Mouse (Mus musculus): Measurements from ENCODE around the gene Nuak2. TPM values are rescaled to one million over a fixed set of nuclear protein-coding genes. Genes with fewer than 3 reads are reported as not detected.

The Nuak2 gene
- polyA plus RNA-seq, 1 experiment from 2014 or later, result 4.7 TPM

- Histone ChIP-seq H3K4me1 (replicated peaks) (peaks cover 11% of the 10 kb centered on the region), H3K36me3 (no peaks in the 10 kb centered on the region), H3K27me3 (replicated peaks) (peaks cover 31% of the 10 kb centered on the region), H3K4me3 (replicated peaks) (no peak overlapping the region), H3K27ac (no peak overlapping the region), H3K4me2 (replicated peaks) (no peak overlapping the region), H3K9me3 (no peaks in the 10 kb centered on the region), H3K9ac (no peak overlapping the region)
- 90% methylated on average over 9 of the region's 9 CpGs for WGBS
- ATAC-seq, result no peak
Measured at GRCm38 (mm10) chr1:132302341-132302866, 13.5 kb upstream of the Nuak2 start.

GRCm38 (mm10) chr1:132304618-132305214 lies 11.2 kb upstream of the Nuak2 start:
- no peaks in the 10 kb centered on the region for H3K4me1 ChIP-seq (replicated peaks)

DNA sequence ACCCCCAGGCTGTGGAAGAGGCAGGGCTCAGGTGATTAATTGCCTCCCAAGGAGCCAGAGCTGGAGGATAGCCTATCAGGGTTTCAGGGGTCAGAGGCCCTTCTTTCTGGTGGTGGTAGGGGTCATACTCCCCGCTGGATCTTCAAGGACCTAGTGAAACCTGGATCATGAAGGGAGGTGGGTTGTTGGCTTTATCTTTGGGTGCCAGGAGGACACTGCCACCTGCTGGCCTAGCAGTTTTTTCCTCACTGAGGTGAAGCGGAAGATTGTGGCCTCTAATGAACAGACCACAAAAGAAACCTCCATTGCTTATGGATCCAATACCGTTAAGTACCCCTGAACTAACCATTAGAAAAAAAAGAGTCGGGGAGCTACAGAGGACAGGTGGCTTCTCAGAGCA lies 9.8 kb upstream of the Nuak2 start:
- 48% methylated on average over 4 of the region's 4 CpGs for WGBS
- Histone ChIP-seq H3K27ac (no peak overlapping the region), H3K36me3 (no peaks in the 10 kb centered on the region), H3K4me2 (replicated peaks) (no peak overlapping the region), H3K9ac (no peak overlapping the region), H3K27me3 (replicated peaks) (no peaks in the 10 kb centered on the region; the same call in 1 of the 2 replicates), H3K4me3 (replicated peaks) (no peak overlapping the region), H3K4me1 (replicated peaks) (no peaks in the 10 kb centered on the region), H3K9me3 (no peaks in the 10 kb centered on the region)
- ATAC-seq, result no peak

More at GRCm38 (mm10) chr1:132304618-132305214, 11.2 kb upstream of the Nuak2 start:
- 30% methylated on average over 9 of the region's 9 CpGs for WGBS
- Histone ChIP-seq H3K27me3 (replicated peaks) (peaks cover 8% of the 10 kb centered on the region), H3K4me3 (replicated peaks) (no peak overlapping the region), H3K4me2 (replicated peaks) (no peak overlapping the region), H3K9ac (no peak overlapping the region), H3K27ac (no peak overlapping the region), H3K36me3 (no peaks in the 10 kb centered on the region), H3K9me3 (no peaks in the 10 kb centered on the region)
- no peak for ATAC-seq

DNA sequence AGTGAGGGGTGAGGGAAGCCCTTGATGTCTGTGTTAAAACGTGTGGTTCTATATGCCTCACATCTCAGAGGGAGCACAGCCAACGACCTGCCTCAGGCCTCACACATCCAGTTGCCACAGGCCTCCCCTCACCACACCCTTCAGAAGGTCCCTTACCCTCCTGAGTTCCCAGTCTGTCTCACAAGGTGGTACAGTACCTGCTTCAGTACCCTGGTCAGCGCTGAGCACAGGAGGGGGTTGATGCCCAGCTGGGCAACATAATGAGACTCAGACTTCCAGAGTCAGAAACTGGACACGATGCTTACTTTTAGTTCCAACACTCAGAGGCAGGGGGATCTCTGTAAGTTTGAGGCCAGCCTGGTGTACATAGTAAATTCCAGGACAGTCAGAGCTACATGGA lies 9.1 kb upstream of the Nuak2 start:
- no peaks in the 10 kb centered on the region for H3K9me3 ChIP-seq
- H3K4me3 ChIP-seq (replicated peaks), result no peak overlapping the region
- no peak overlapping the region for H3K27ac ChIP-seq
- H3K36me3 ChIP-seq, result no peaks in the 10 kb centered on the region
- no peaks in the 10 kb centered on the region for H3K4me1 ChIP-seq (replicated peaks)
- no peaks in the 10 kb centered on the region; the same call in 1 of the 2 replicates for H3K27me3 ChIP-seq (replicated peaks)
- ATAC-seq, result no peak
- 18% methylated on average over 4 of the region's 4 CpGs for WGBS
- H3K4me2 ChIP-seq (replicated peaks), result no peak overlapping the region
- H3K9ac ChIP-seq, result no peak overlapping the region

- Histone ChIP-seq H3K4me2 (replicated peaks) (no peak overlapping the region), H3K4me1 (replicated peaks) (no peaks in the 10 kb centered on the region), H3K27ac (no peak overlapping the region), H3K9me3 (no peaks in the 10 kb centered on the region), H3K27me3 (replicated peaks) (no peaks in the 10 kb centered on the region), H3K36me3 (no peaks in the 10 kb centered on the region), H3K4me3 (replicated peaks) (no peak overlapping the region), H3K9ac (no peak overlapping the region)
- 84% methylated on average over 6 of the region's 6 CpGs for WGBS
- ATAC-seq, result no peak
Measured at GRCm38 (mm10) chr1:132307962-132308361, 8.0 kb upstream of the Nuak2 start.

DNA sequence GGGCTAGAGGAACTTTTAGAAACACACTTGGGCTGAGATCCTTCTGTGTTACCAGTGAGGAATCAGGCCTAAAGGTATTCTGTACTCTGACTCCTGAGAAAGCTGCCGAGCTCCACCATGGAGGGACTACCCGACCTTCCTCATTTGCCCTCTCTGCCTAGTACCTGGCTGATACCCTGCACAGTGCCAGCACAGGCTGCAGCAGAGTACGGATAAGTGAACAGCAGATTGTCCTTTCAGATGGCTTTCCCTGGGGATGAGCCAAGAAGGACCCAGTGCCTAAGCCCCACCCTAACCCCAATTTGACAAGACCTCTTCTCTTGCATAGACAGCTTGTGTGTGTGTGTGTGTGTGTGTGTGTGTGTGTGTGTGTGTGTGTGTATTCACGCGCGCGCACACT lies 7.3 kb upstream of the Nuak2 start:
- ATAC-seq, result no peak
- Histone ChIP-seq H3K27ac (no peak overlapping the region), H3K4me2 (replicated peaks) (no peak overlapping the region), H3K9me3 (no peaks in the 10 kb centered on the region), H3K9ac (no peak overlapping the region), H3K4me3 (replicated peaks) (no peak overlapping the region), H3K4me1 (replicated peaks) (no peaks in the 10 kb centered on the region), H3K27me3 (replicated peaks) (no peaks in the 10 kb centered on the region), H3K36me3 (no peaks in the 10 kb centered on the region)
- 76% methylated on average over 7 of the region's 7 CpGs for WGBS

DNA sequence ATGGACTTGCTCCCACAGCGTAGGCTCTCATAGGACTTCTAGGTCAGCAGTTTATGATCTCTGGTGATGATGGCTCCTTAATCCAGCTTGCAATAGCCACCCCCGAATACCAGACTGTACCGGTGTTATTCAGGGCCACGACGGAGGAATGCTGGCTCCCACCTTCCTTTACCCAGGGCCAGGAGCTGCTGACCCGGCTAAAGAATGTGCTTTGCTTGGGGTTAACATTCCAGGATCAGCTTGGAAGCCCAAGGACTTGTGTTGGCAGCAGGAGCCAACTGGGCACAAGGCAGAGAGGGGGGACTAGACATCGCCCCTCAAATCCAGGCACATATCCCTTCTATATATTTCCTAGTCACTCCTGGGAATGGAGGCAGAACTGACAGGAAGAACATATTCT lies 5.2 kb upstream of the Nuak2 start:
- H3K4me1 ChIP-seq (replicated peaks), result 0 out of 2 replicates have a peak, but pooled peaks cover 4% of the 10 kb centered on the region
- no peak overlapping the region for H3K4me2 ChIP-seq (replicated peaks)
- WGBS, result 49% methylated on average over 7 of the region's 7 CpGs
- H3K9me3 ChIP-seq, result no peaks in the 10 kb centered on the region
- H3K9ac ChIP-seq, result no peak overlapping the region
- H3K4me3 ChIP-seq (replicated peaks), result no peak overlapping the region
- ATAC-seq, result no peak
- H3K27ac ChIP-seq, result no peak overlapping the region
- H3K36me3 ChIP-seq, result no peaks in the 10 kb centered on the region
- 0 out of 2 replicates have a peak, but pooled peaks cover 3% of the 10 kb centered on the region for H3K27me3 ChIP-seq (replicated peaks)

- no peaks in the 10 kb centered on the region for H3K36me3 ChIP-seq
- no peak overlapping the region for H3K4me2 ChIP-seq (replicated peaks)
- H3K27me3 ChIP-seq (replicated peaks), result 0 out of 2 replicates have a peak, but pooled peaks cover 3% of the 10 kb centered on the region
- H3K4me3 ChIP-seq (replicated peaks), result no peak overlapping the region
- no peak overlapping the region for H3K9ac ChIP-seq
- H3K27ac ChIP-seq, result no peak overlapping the region
- ATAC-seq, result no peak
- no peaks in the 10 kb centered on the region for H3K9me3 ChIP-seq
- 63% methylated on average over 10 of the region's 10 CpGs for WGBS
- H3K4me1 ChIP-seq (replicated peaks), result peaks cover 6% of the 10 kb centered on the region
Measured at GRCm38 (mm10) chr1:132311174-132311859, 4.6 kb upstream of the Nuak2 start.

DNA sequence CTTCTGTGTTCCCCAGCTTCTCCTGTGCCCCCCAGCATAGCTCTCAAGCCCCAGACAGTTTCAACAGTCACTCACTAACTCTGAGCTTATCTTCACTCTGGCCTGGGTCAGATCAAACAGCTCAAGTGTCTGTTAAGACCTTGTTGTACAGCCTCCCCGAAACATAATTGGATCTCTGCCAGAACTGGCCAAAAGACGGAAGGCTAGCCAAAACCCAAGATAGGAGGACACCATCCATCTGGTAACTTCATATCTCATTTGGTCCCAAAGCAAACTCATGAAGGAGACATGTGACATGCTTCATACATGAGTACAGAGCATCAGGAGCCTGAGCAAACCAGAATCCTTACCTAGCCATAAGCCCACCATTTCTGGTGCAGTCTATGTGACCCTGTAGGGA lies 3.9 kb upstream of the Nuak2 start:
- no peak overlapping the region for H3K27ac ChIP-seq
- no peaks in the 10 kb centered on the region for H3K9me3 ChIP-seq
- WGBS, result 51% methylated on average over 2 of the region's 2 CpGs
- H3K4me2 ChIP-seq (replicated peaks), result no peak overlapping the region
- H3K9ac ChIP-seq, result no peak overlapping the region
- H3K4me3 ChIP-seq (replicated peaks), result no peak overlapping the region
- ATAC-seq, result no peak
- H3K27me3 ChIP-seq (replicated peaks), result 0 out of 2 replicates have a peak, but pooled peaks cover 3% of the 10 kb centered on the region
- no peaks in the 10 kb centered on the region for H3K36me3 ChIP-seq
- H3K4me1 ChIP-seq (replicated peaks), result peaks cover 7% of the 10 kb centered on the region

DNA sequence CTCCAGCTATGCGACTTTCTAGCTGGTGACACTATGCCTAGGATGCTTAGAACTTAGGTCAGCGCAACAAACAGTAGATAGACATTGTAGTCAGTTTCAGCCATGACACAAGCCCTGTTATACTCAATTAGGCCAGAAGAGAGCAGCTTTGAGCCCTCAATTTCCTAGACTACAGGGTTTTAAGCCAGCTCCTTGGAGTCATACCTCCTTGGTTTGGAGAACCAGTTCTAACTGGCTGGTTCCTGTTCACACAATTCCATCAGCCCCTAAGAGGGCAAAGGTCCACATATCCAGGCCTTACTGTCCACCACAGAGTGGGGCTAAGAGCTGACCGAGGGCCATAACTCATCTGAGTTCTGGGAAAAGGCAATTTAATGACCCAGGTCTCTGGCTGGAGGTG lies 3.2 kb upstream of the Nuak2 start:
- Histone ChIP-seq H3K9me3 (no peaks in the 10 kb centered on the region), H3K4me2 (replicated peaks) (no peak overlapping the region), H3K9ac (no peak overlapping the region), H3K36me3 (no peaks in the 10 kb centered on the region), H3K27me3 (replicated peaks) (0 out of 2 replicates have a peak, but pooled peaks cover 3% of the 10 kb centered on the region), H3K4me3 (replicated peaks) (no peak overlapping the region), H3K4me1 (replicated peaks) (peaks cover 14% of the 10 kb centered on the region), H3K27ac (no peak overlapping the region)
- 53% methylated on average over 3 of the region's 3 CpGs for WGBS
- ATAC-seq, result no peak

- peak overlapping the region; percentile 57 for H3K4me3 ChIP-seq (replicated peaks)
- H3K4me2 ChIP-seq (replicated peaks), result peak overlapping the region; percentile 99
- no peaks in the 10 kb centered on the region for H3K36me3 ChIP-seq
- H3K27ac ChIP-seq, result no peak overlapping the region
- no peaks in the 10 kb centered on the region for H3K9me3 ChIP-seq
- H3K9ac ChIP-seq, result no peak overlapping the region
- H3K4me1 ChIP-seq (replicated peaks), result peaks cover 33% of the 10 kb centered on the region
- ATAC-seq, result no peak
- 38% methylated on average over 7 of the region's 7 CpGs for WGBS
- 0 out of 2 replicates have a peak, but pooled peaks cover 3% of the 10 kb centered on the region for H3K27me3 ChIP-seq (replicated peaks)
Measured at GRCm38 (mm10) chr1:132316625-132316994, 684 bp downstream of the Nuak2 start.

- Histone ChIP-seq H3K9ac (no peak overlapping the region), H3K4me1 (replicated peaks) (peaks cover 39% of the 10 kb centered on the region), H3K27ac (no peak overlapping the region), H3K9me3 (no peaks in the 10 kb centered on the region), H3K4me3 (replicated peaks) (no peak overlapping the region), H3K36me3 (no peaks in the 10 kb centered on the region), H3K4me2 (replicated peaks) (peak overlapping the region; percentile 99), H3K27me3 (replicated peaks) (0 out of 2 replicates have a peak, but pooled peaks cover 3% of the 10 kb centered on the region)
- 70% methylated on average over 4 of the region's 4 CpGs for WGBS
- ATAC-seq, result no peak
Measured at GRCm38 (mm10) chr1:132317413-132317812, 1.5 kb downstream of the Nuak2 start.
